ENCODE assay signal across 8 mouse cellular contexts in the genomic region with DNA sequence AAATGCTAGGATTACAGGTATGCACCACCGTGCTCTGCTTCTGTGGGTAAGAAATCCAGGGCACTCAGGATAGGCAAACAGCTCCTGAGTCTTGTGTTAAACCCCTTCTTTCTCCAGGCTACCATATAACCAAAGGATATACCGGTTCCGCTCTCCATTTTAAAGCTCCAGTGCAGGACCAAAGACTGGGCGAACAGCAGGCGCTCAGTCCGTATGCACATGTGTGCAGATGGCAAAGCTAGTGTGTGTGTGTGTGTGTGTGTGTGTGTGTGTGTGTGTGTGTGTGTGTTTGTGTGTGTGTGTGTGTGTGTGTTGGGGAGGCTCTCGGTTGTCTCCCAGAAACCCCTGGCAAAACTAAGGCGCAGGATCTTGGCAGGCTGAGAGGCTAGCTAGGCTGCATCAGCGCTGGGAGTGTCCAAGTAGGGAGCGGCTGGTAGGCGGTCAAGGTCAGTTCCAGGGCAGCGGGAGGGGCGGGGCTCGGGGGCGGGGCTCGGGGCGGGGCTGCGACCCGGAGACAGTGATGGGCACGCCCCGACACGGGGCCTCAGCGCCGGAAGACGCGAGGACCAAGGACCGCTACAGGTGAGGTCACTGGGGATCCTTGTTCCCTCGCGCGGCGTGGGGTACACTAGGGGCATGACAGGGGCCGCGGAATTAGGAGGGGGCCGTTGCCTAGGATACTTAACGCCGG. TPM values are rescaled to one million over a fixed set of nuclear protein-coding genes. Genes with fewer than 3 reads are reported as not detected.
DNase-seq lines count a peak whose midpoint lies in the region; ATAC-seq lines count a peak whose summit lies in the region.

A gene (plus strand): TSS at position 493 of the 691 bp plus-strand sequence.

- peaks cover 5% of the 10 kb centered on the region; the same call in 1 of the 2 replicates for H3K4me1 ChIP-seq in embryonic facial prominence, embryonic 15.5 days
- peaks cover 11 to 12% of the 10 kb centered on the region in 2 experiments for H3K4me1 ChIP-seq in heart, embryonic 14.5 days (ENCODE audit: control insufficient read depth in 2 of 2, insufficient read depth in 2 of 2, low read length in 2 of 2)
- peaks cover 25% of the 10 kb centered on the region for H3K4me1 ChIP-seq in megakaryocyte, embryonic 14.5 days

- H3K36me3 ChIP-seq in embryonic facial prominence, embryonic 15.5 days: no peaks in the 10 kb centered on the region
- no peaks in the 10 kb centered on the region for H3K36me3 ChIP-seq in heart, embryonic 14.5 days (ENCODE audit: control insufficient read depth, insufficient read depth, low read length)
- H3K36me3 ChIP-seq in megakaryocyte, embryonic 14.5 days (replicated peaks; ENCODE audit: low read length): no peaks in the 10 kb centered on the region

- 13% methylated on average over 33 of the region's 36 CpGs for WGBS in embryonic facial prominence, embryonic 15.5 days
- 15% methylated on average over 30 of the region's 36 CpGs for WGBS in heart, embryonic 14.5 days

- H3K27me3 ChIP-seq in embryonic facial prominence, embryonic 15.5 days: no peaks in the 10 kb centered on the region
- H3K27me3 ChIP-seq in heart, embryonic 14.5 days (ENCODE audit: control insufficient read depth, insufficient read depth, low read length): no peaks in the 10 kb centered on the region
- peaks cover 14% of the 10 kb centered on the region for H3K27me3 ChIP-seq in megakaryocyte, embryonic 14.5 days (replicated peaks)

- H3K9ac ChIP-seq in embryonic facial prominence, embryonic 15.5 days: peak within 1 kb of the TSS; percentile 33; the same call in 1 of the 2 replicates
- H3K9ac ChIP-seq in heart, embryonic 14.5 days (ENCODE audit: low read length): peak within 1 kb of the TSS; percentile 82

- peak; percentile 77 for ATAC-seq in embryonic facial prominence, embryonic 15.5 days (ENCODE audit: insufficient number of reproducible peaks, low FRiP score, low TSS enrichment, low read depth)
- peak; percentile 93 for ATAC-seq in heart, embryonic 14.5 days (ENCODE audit: insufficient number of reproducible peaks, insufficient read depth, low FRiP score, low read depth)

- peak within 1 kb of the TSS; percentile 85 for H3K4me2 ChIP-seq in embryonic facial prominence, embryonic 15.5 days (replicated peaks)
- H3K4me2 ChIP-seq in heart, embryonic 14.5 days (ENCODE audit: low read length): peak within 1 kb of the TSS; percentile 91

- H3K4me3 ChIP-seq in embryonic facial prominence, embryonic 15.5 days (replicated peaks): peak within 1 kb of the TSS; percentile 56
- peak within 1 kb of the TSS; percentile 74 to 79 for H3K4me3 ChIP-seq in heart, embryonic 14.5 days (ENCODE audit: control insufficient read depth in 1 of 2, insufficient read depth in 1 of 2, low read depth in 1 of 2, low read length in 2 of 2)
- H3K4me3 ChIP-seq in megakaryocyte, embryonic 14.5 days (replicated peaks): peak within 1 kb of the TSS; percentile 94

- H3K27ac ChIP-seq in embryonic facial prominence, embryonic 15.5 days (replicated peaks): no peak within 1 kb of the TSS
- peak within 1 kb of the TSS; percentile 45 to 47 for H3K27ac ChIP-seq in heart, embryonic 14.5 days (replicated peaks in 1 of 2; ENCODE audit: control insufficient read depth in 1 of 2, insufficient read depth in 1 of 2, low read depth in 2 of 2, low read length in 2 of 2)

- DNase-seq in CD4-positive, CD25-positive, alpha-beta regulatory T cell, adult 2 months (ENCODE audit: low read depth, low spot score): peak; percentile 41
- DNase-seq in adrenal gland, postnatal 10 days: peak; percentile 87
- DNase-seq in kidney, postnatal 14 days: peak; percentile 86
- peak; percentile 34 for DNase-seq in spleen, adult 12 weeks (ENCODE audit: low spot score)
- no peak for DNase-seq in right cerebral cortex, postnatal 36 days (ENCODE audit: low spot score in 2 of 2)

- no peaks in the 10 kb centered on the region for H3K9me3 ChIP-seq in embryonic facial prominence, embryonic 15.5 days (replicated peaks)
- no peaks in the 10 kb centered on the region for H3K9me3 ChIP-seq in heart, embryonic 14.5 days (ENCODE audit: control insufficient read depth, low read length)
- peaks cover 12% of the 10 kb centered on the region for H3K9me3 ChIP-seq in megakaryocyte, embryonic 14.5 days

RNA-seq across cellular contexts. Expression of the gene that starts here (rescaled TPM):
- 100 to 1,000 TPM; 292 TPM for total RNA-seq in adrenal gland, postnatal 10 days (2021)
- 10.8 and 12.4 TPM in 2 replicates for polyA plus RNA-seq in embryonic facial prominence, embryonic 15.5 days (2015; fragmentation: Nextera tagmentation; extraction: Ambion mirVana)
- polyA plus RNA-seq in heart, embryonic 14.5 days (2014; fragmentation: Nextera tagmentation; extraction: Ambion mirVana): 20.7 and 23.1 TPM in 2 replicates
- 4.5 TPM in 1 of 2 replicates, not detected in the other for polyA plus RNA-seq in megakaryocyte, embryonic 14.5 days (2012; ENCODE audit: insufficient read depth, low replicate concordance)

Comparison
In these comparisons a context has a peak if more than half of its experiments do, and no peak if none do; other contexts are left out.
1. DNase-seq: peak in CD4-positive, CD25-positive, alpha-beta regulatory T cell, adult 2 months (single experiment), adrenal gland, postnatal 10 days (single experiment), kidney, postnatal 14 days (single experiment) and spleen, adult 12 weeks (single experiment); none in right cerebral cortex, postnatal 36 days (0 of 2).
2. Peak in every context shown above with its lines, with median percentiles within 50 percentile points of each other: H3K4me3 ChIP-seq.